Mouse (Mus musculus) NIH3T3 (cell line): ENCODE measurements around the gene 2210418O10Rik.
"Not testable (repeated sequence)": the region's sequence is repeated elsewhere in the genome, so short reads cannot be mapped to it uniquely, and the experiment has no call there.

Experiments used
- DNase-seq: peaks from one replicate; pipeline ENCODE4 v3.0.0-alpha.2; 2012; ENCODE audit warnings: low read depth

Gene 2210418O10Rik

GRCm38 (mm10) chr2:176226269-176226668 lies at the start of gene 2210418O10Rik:
Gene 2210418O10Rik, plus strand, starts transcription at chr2:176226569.
- DNase-seq, result not testable (repeated sequence)

DNA sequence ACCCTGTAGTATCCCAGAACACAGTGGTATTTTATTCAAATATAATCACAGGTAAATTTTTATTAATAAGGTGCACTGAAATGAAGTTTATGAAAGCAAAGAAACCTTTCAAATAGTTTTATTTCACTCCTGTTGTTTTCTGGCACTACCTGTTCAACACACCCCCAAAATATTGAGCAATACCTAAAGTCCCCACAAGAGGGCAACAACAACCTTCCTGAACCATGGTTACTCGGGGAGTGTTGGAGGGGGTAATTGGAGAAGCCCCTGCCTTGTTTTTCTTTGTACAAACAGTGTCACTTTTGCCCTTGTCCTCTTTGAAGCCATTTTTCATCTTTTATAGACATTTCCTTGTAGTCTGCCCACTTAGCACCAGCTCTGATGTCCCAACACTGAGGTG lies 22.1 kb downstream of the 2210418O10Rik start:
- not testable (repeated sequence) for DNase-seq
